Mouse (Mus musculus): ENCODE results near the gene Slc7a4. TPM values are rescaled to one million over a fixed set of nuclear protein-coding genes. Genes with fewer than 3 reads are reported as not detected.

The Slc7a4 gene
- polyA plus RNA-seq, 1 experiment from 2014 or later = 6.1 TPM

- Histone ChIP-seq H3K4me2 (ENCODE audit: low read depth, low read length) (peak overlapping the region; percentile 82), H3K27me3 (replicated peaks; ENCODE audit: control insufficient read depth, insufficient read depth, low read length) (peaks cover 30% of the 10 kb centered on the region), H3K4me1 (ENCODE audit: control insufficient read depth, insufficient read depth, low read length) (0 out of 2 replicates have a peak, but pooled peaks cover 3% of the 10 kb centered on the region), H3K4me3 (ENCODE audit: low read depth, low read length) (peak overlapping the region; percentile 55), H3K27ac (replicated peaks; ENCODE audit: low read depth, low read length) (no peak overlapping the region), H3K9ac (ENCODE audit: low read depth, low read length) (peak overlapping the region; percentile 66), H3K9me3 (ENCODE audit: control insufficient read depth, low read length) (no peaks in the 10 kb centered on the region), H3K36me3 (ENCODE audit: control insufficient read depth, insufficient read depth, low read length) (no peaks in the 10 kb centered on the region)
- DNase-seq (ENCODE audit: low spot score) (peak; percentile 79), ATAC-seq (ENCODE audit: low read depth) (peak; percentile 88)
- WGBS = 15% methylated on average over 42 of the region's 45 CpGs
Measured at GRCm38 (mm10) chr16:17575870-17576824, 6.9 kb downstream of the Slc7a4 start.

DNA sequence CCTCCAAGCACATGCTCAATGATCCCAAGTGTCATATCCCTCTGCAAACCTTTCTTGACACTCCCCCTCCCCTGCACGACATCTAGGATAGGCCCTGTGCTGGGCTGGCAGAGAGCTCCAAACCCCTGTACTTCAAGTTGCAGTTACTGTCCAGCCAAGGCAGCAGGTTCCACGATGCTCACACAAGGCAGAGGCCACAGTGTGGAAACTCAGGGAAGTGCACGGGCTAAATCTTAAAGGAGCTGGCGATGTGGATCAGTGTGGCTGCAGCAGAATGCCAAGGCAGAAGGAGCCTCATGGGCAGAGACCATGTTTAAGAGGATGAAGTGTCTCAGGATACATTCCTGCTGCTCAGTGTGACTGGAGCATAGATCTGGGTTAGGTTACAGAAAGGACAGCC lies 16.8 kb downstream of the Slc7a4 start:
- no peak overlapping the region for H3K9ac ChIP-seq (ENCODE audit: low read depth, low read length)
- ATAC-seq (ENCODE audit: low read depth) = no peak
- H3K4me1 ChIP-seq (ENCODE audit: control insufficient read depth, insufficient read depth, low read length) = peaks cover 5% of the 10 kb centered on the region; the same call in 1 of the 2 replicates

GRCm38 (mm10) chr16:17564771-17565170 lies 18.2 kb downstream of the Slc7a4 start:
- no peak overlapping the region for H3K4me3 ChIP-seq (ENCODE audit: low read depth, low read length)
- H3K4me1 ChIP-seq (ENCODE audit: control insufficient read depth, insufficient read depth, low read length) = peaks cover 9% of the 10 kb centered on the region
- H3K9me3 ChIP-seq (ENCODE audit: control insufficient read depth, low read length) = no peaks in the 10 kb centered on the region
- no peak for ATAC-seq (ENCODE audit: low read depth)
- H3K36me3 ChIP-seq (ENCODE audit: control insufficient read depth, insufficient read depth, low read length) = no peaks in the 10 kb centered on the region
- H3K27ac ChIP-seq (replicated peaks; ENCODE audit: low read depth, low read length) = no peak overlapping the region
- no peak overlapping the region for H3K9ac ChIP-seq (ENCODE audit: low read depth, low read length)
- no peak overlapping the region for H3K4me2 ChIP-seq (ENCODE audit: low read depth, low read length)
- peaks cover 9% of the 10 kb centered on the region for H3K27me3 ChIP-seq (replicated peaks; ENCODE audit: control insufficient read depth, insufficient read depth, low read length)
- no peak for DNase-seq (ENCODE audit: low spot score)
- 55% methylated on average over 3 of the region's 3 CpGs for WGBS

More for the DNA sequence above, 16.8 kb downstream of the Slc7a4 start:
- WGBS = 20% methylated on average over 4 of the region's 4 CpGs
- DNase-seq (ENCODE audit: low spot score) = no peak
- peaks cover 9% of the 10 kb centered on the region for H3K27me3 ChIP-seq (replicated peaks; ENCODE audit: control insufficient read depth, insufficient read depth, low read length)
- H3K36me3 ChIP-seq (ENCODE audit: control insufficient read depth, insufficient read depth, low read length) = no peaks in the 10 kb centered on the region
- no peak overlapping the region for H3K4me3 ChIP-seq (ENCODE audit: low read depth, low read length)
- H3K4me2 ChIP-seq (ENCODE audit: low read depth, low read length) = no peak overlapping the region
- H3K27ac ChIP-seq (replicated peaks; ENCODE audit: low read depth, low read length) = no peak overlapping the region
- H3K9me3 ChIP-seq (ENCODE audit: control insufficient read depth, low read length) = no peaks in the 10 kb centered on the region

- no peak for ATAC-seq (ENCODE audit: low read depth)
Measured at GRCm38 (mm10) chr16:17564221-17564620, 18.8 kb downstream of the Slc7a4 start.

DNA sequence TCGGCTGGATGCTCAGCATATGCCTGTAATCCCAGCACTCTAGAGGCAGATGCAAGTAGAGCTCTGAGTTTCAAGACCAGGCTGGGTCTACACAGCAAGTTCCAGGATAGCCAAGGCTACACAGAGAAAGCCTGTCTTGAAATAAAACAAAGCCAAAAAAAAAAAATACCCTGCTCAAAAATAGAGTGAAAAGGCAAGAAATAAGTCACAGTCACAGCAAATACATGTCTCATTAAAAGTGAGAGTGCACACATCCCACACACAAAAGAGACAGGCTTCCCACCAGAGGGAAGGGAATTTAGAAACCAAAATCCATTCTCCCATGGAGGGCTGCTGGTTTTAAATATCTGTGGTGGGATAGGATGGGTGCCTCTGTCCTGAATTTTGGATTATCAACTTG lies 19.4 kb downstream of the Slc7a4 start:
- DNase-seq (ENCODE audit: low spot score) = no peak
- WGBS = 14% methylated on average over 1 of the region's 1 CpGs

More at GRCm38 (mm10) chr16:17564221-17564620, 18.8 kb downstream of the Slc7a4 start:
- Histone ChIP-seq H3K36me3 (ENCODE audit: control insufficient read depth, insufficient read depth, low read length) (no peaks in the 10 kb centered on the region), H3K27ac (replicated peaks; ENCODE audit: low read depth, low read length) (no peak overlapping the region), H3K4me2 (ENCODE audit: low read depth, low read length) (no peak overlapping the region), H3K9ac (ENCODE audit: low read depth, low read length) (no peak overlapping the region), H3K9me3 (ENCODE audit: control insufficient read depth, low read length) (no peaks in the 10 kb centered on the region), H3K4me3 (ENCODE audit: low read depth, low read length) (no peak overlapping the region), H3K27me3 (replicated peaks; ENCODE audit: control insufficient read depth, insufficient read depth, low read length) (peaks cover 9% of the 10 kb centered on the region), H3K4me1 (ENCODE audit: control insufficient read depth, insufficient read depth, low read length) (peaks cover 9% of the 10 kb centered on the region)
- WGBS = 80% methylated on average over 2 of the region's 2 CpGs
- DNase-seq (ENCODE audit: low spot score) = no peak

GRCm38 (mm10) chr16:17561751-17562208 lies 21.2 kb downstream of the Slc7a4 start, which contains the start of gene P2rx6:
Gene P2rx6 (plus strand): TSS chr16:17561885.
- H3K36me3 ChIP-seq (ENCODE audit: control insufficient read depth, insufficient read depth, low read length) = no peaks in the 10 kb centered on the region
- H3K4me1 ChIP-seq (ENCODE audit: control insufficient read depth, insufficient read depth, low read length) = peaks cover 20% of the 10 kb centered on the region
- WGBS = under 1% methylated on average over 10 of the region's 10 CpGs
- H3K4me2 ChIP-seq (ENCODE audit: low read depth, low read length) = peak within 1 kb of the TSS; percentile 57
- peak within 1 kb of the TSS; percentile 37 for H3K9ac ChIP-seq (ENCODE audit: low read depth, low read length)
- peak; percentile 67; the same call in 1 of the 2 replicates for ATAC-seq (ENCODE audit: low read depth)
- peak within 1 kb of the TSS; percentile 27 for H3K4me3 ChIP-seq (ENCODE audit: low read depth, low read length)
- DNase-seq (ENCODE audit: low spot score) = peak; percentile 74
- H3K27ac ChIP-seq (replicated peaks; ENCODE audit: low read depth, low read length) = peak within 1 kb of the TSS; percentile 65; the same call in 1 of the 2 replicates
- peaks cover 9% of the 10 kb centered on the region for H3K27me3 ChIP-seq (replicated peaks; ENCODE audit: control insufficient read depth, insufficient read depth, low read length)
- H3K9me3 ChIP-seq (ENCODE audit: control insufficient read depth, low read length) = no peaks in the 10 kb centered on the region

More for the DNA sequence above, 19.4 kb downstream of the Slc7a4 start:
- no peaks in the 10 kb centered on the region for H3K36me3 ChIP-seq (ENCODE audit: control insufficient read depth, insufficient read depth, low read length)
- ATAC-seq (ENCODE audit: low read depth) = no peak
- H3K4me2 ChIP-seq (ENCODE audit: low read depth, low read length) = no peak overlapping the region
- peaks cover 13% of the 10 kb centered on the region for H3K4me1 ChIP-seq (ENCODE audit: control insufficient read depth, insufficient read depth, low read length)
- H3K27ac ChIP-seq (replicated peaks; ENCODE audit: low read depth, low read length) = no peak overlapping the region
- H3K27me3 ChIP-seq (replicated peaks; ENCODE audit: control insufficient read depth, insufficient read depth, low read length) = peaks cover 9% of the 10 kb centered on the region
- H3K9me3 ChIP-seq (ENCODE audit: control insufficient read depth, low read length) = no peaks in the 10 kb centered on the region
- H3K4me3 ChIP-seq (ENCODE audit: low read depth, low read length) = no peak overlapping the region
- H3K9ac ChIP-seq (ENCODE audit: low read depth, low read length) = no peak overlapping the region

GRCm38 (mm10) chr16:17561128-17561750 lies 21.8 kb downstream of the Slc7a4 start, which contains the start of gene Lrrc74b:
Gene Lrrc74b (minus strand): TSS chr16:17561247.
- Histone ChIP-seq H3K4me2 (ENCODE audit: low read depth, low read length) (peak within 1 kb of the TSS; percentile 57), H3K4me1 (ENCODE audit: control insufficient read depth, insufficient read depth, low read length) (peaks cover 20% of the 10 kb centered on the region), H3K27ac (replicated peaks; ENCODE audit: low read depth, low read length) (peak within 1 kb of the TSS; percentile 65; the same call in 1 of the 2 replicates), H3K4me3 (ENCODE audit: low read depth, low read length) (peak within 1 kb of the TSS; percentile 27), H3K27me3 (replicated peaks; ENCODE audit: control insufficient read depth, insufficient read depth, low read length) (peaks cover 9% of the 10 kb centered on the region), H3K9ac (ENCODE audit: low read depth, low read length) (peak within 1 kb of the TSS; percentile 37), H3K9me3 (ENCODE audit: control insufficient read depth, low read length) (no peaks in the 10 kb centered on the region), H3K36me3 (ENCODE audit: control insufficient read depth, insufficient read depth, low read length) (no peaks in the 10 kb centered on the region)
- DNase-seq (ENCODE audit: low spot score) (peak; percentile 84), ATAC-seq (ENCODE audit: low read depth) (peak; percentile 89)
- 1% methylated on average over 20 of the region's 22 CpGs for WGBS

GRCm38 (mm10) chr16:17559396-17560027 lies 23.5 kb downstream of the Slc7a4 start:
- no peak overlapping the region for H3K9ac ChIP-seq (ENCODE audit: low read depth, low read length)
- H3K4me2 ChIP-seq (ENCODE audit: low read depth, low read length) = no peak overlapping the region
- no peak overlapping the region for H3K27ac ChIP-seq (replicated peaks; ENCODE audit: low read depth, low read length)
- 62% methylated on average over 9 of the region's 9 CpGs for WGBS
- H3K4me3 ChIP-seq (ENCODE audit: low read depth, low read length) = no peak overlapping the region
- no peaks in the 10 kb centered on the region for H3K36me3 ChIP-seq (ENCODE audit: control insufficient read depth, insufficient read depth, low read length)
- H3K9me3 ChIP-seq (ENCODE audit: control insufficient read depth, low read length) = no peaks in the 10 kb centered on the region
- ATAC-seq (ENCODE audit: low read depth) (no peak), DNase-seq (ENCODE audit: low spot score) (no peak)
- peaks cover 9% of the 10 kb centered on the region for H3K27me3 ChIP-seq (replicated peaks; ENCODE audit: control insufficient read depth, insufficient read depth, low read length)
- peaks cover 20% of the 10 kb centered on the region for H3K4me1 ChIP-seq (ENCODE audit: control insufficient read depth, insufficient read depth, low read length)
